Mouse (Mus musculus): ENCODE data around the gene 9130213A22Rik.
A peak's percentile ranks its signal among the peaks of the same experiment; 100 is the strongest.
"Not testable (repeated sequence)": the region's sequence is repeated elsewhere in the genome, so short reads cannot be mapped to it uniquely, and the experiment has no call there.

9130213A22Rik gene

DNA sequence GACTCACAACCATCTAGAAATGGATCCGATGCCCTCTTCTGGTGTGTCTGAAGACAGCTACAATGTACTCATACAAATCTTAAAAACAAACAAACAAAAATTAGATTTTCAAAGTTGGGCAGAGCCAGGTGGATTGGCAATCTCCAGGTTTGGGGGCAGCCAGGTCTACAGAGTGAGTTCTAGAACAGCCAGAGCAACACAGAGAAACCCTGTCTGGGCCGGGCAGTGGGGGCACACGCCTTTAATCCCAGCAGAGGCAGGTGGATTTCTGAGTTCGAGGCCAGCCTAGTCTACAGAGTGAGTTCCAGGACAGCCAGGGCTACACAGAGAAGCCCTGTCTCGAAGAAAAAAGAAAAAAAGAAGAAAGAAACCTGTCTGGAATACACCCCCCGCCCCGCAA, 28.5 kb downstream of the 9130213A22Rik start:
- DNase-seq (ENCODE audit: low spot score): not testable (repeated sequence)

DNA sequence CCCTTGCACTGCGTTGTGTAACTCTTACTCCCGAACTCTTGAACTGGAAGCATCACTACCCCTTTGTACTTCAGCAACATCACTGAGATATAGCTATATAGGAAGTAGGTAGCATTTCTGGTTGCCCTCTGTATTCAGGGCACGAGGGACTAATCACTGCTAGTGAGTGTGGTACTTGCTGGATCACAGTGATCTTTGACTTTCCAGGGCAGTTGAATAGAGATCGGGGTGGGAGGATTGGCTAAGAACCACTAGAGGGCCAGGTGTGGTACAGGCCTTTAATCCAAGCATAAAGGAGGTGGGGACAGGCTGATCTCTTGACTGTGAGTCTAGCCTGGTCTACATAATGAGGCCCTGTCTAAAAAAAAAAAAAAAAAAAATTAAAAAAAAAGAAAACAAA, 29.5 kb downstream of the 9130213A22Rik start:
- DNase-seq (ENCODE audit: low spot score): no peak

- peak; percentile 88 for DNase-seq (ENCODE audit: low spot score)
These were observed 30.0 kb downstream of the 9130213A22Rik start for GRCm38 (mm10) chr11:69092386-69092751.

DNA sequence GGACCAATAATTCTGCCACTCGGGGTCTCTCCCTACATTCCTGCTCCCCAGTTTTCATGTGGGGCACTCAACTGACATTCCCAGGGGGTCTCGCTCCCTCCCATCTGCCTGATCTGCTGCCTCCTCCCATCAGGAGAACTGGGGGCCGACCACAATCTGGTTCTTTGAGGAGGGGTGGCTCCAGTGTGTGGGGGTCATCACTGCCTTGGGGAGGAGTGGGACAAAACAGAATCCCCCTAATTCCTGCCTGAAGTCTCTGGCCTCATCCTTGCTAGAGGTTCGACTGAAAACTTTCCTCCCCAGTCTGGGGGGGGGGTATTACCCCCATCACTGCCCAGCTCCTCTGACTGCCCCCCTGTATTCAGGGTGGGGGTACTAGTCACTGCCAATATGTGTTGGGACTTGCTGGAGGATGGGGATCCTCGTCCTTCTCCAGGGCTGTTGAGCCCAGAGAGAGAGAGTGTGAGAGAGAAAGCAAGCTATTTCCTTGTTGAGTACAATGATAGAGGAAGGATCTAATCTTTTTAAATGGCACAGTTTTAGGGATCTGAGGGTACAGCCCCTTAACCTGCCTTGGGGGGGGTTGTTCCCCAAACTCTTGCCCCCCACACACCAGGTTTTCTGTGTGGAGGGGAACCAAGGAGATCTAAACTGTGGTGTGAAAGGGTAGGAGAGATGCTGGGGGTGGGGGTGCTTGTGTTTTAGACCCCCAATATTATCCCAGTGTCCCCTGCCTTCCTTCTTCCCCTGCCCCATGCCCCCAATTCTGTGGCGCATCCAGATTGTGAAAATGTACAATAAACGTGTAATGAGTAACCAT, 30.6 kb downstream of the 9130213A22Rik start:
- no peak for DNase-seq (ENCODE audit: low spot score)

DNA sequence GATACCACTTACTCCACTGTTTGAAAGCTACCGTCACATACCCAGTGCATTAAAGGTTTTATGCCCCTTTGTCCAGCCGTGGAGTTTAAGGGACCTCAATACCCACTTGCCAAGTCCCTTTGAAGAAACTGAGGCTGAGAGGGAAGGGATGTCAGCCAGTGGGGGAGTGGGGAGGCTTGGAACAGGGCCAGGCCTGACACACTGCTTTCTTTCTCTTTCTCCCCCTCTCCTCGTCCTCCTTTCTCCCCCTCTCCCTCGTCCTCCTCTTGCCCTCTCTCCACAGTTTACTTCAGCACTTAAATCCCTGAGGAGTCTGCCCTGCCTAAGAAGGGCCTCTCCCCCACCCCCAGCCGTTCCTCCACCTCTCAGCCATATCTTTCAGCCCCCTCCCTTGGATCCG, 32.0 kb downstream of the 9130213A22Rik start:
- no peak for DNase-seq (ENCODE audit: low spot score)

DNA sequence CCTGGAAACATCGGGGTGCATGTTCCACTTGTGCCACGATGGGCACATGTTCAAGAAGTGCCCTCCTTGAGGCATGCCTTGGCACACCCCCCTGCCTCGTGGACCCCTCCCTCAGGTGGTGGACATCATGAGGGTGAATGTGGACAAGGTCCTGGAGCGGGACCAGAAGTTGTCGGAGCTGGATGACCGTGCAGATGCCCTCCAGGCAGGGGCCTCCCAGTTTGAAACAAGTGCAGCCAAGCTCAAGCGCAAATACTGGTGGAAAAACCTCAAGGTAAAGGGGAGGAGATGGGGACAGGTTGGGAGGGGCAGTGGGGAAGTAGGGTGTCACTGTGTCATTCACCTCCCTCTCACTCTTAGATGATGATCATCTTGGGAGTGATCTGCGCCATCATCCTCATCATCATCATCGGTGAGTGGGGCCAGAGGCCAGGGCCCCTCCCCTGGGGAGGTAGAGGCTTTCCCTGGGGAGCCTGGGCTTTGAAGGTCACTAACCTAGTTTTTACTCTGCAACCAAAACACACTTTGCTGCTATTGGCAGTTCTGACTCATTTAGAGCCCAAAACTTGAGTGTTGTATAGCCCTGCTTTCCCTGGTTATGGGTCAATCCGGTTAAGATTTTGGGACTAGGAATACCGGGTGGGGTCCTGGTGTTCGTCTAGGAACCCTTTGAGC, 32.6 kb downstream of the 9130213A22Rik start:
- no peak for DNase-seq (ENCODE audit: low spot score)

DNA sequence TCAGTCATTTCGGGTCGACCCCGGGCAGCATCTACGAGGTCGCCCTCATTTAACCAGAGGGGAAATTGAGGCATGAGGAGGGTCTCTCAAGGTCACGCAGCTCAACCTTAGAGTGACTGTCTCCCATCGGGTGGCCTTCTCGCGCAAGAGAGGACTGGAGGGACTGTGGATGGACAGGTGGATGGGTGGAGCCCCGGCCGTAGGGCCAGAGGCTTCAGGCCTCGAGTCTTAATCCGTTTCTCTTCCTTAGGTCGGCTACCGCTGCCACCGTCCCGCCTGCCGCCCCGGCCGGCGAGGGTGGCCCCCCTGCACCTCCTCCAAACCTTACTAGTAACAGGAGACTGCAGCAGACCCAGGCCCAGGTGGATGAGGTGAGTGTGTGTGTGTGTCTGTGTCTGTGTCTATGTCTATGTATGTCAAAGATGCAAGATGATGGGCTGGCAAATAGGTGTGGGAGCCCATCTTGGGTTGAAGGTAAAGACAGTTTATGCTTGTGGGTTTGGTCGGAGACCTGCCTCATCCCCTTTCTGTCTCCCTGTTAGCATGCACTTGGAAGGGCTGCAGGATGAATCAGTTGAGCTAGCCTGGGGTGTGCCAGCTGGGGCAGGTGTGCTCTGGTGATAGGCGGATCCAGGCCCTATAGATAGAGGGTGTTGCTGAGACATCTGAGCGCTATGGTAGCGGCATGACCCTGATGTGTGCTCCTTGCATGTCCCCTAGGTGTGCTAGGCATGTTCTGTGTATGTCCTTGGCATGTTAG, 33.4 kb downstream of the 9130213A22Rik start:
- no peak for DNase-seq (ENCODE audit: low spot score)

GRCm38 (mm10) chr11:69088103-69088855, 34.1 kb downstream of the 9130213A22Rik start, which contains the start of gene Vamp2:
TSS of gene Vamp2 (plus strand) at chr11:69088490.
- peak; percentile 92 for DNase-seq (ENCODE audit: low spot score)

DNA sequence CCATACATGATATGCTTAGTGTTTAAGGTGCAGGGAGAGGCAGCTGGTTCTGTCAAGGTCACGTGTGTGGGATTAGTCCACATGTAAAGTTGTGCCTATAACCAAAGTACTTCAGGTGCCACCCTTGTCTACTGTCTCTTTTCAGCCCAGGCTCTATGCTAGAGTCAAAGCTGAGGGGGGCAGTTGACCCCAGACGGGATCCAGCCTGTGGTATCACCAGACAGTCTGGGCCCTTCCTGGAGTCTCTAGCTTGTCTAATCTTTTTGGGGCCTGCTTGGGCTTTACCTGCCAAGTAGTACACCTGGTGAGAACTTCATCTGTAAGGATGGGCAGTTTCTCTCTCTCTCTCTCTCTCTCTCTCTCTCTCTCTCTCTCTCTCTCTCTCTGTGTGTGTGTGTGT, 34.8 kb downstream of the 9130213A22Rik start:
- no peak for DNase-seq (ENCODE audit: low spot score)

- DNase-seq (ENCODE audit: low spot score): no peak
These were observed 35.3 kb downstream of the 9130213A22Rik start for GRCm38 (mm10) chr11:69087082-69087481.

GRCm38 (mm10) chr11:69086390-69086789, 36.0 kb downstream of the 9130213A22Rik start:
- DNase-seq (ENCODE audit: low spot score): no peak

- DNase-seq (ENCODE audit: low spot score): no peak
These were observed 36.8 kb downstream of the 9130213A22Rik start for GRCm38 (mm10) chr11:69085608-69086007.

- no peak for DNase-seq (ENCODE audit: low spot score)
These were observed 40.8 kb downstream of the 9130213A22Rik start for GRCm38 (mm10) chr11:69081613-69082012.

GRCm38 (mm10) chr11:69080855-69081222, 41.5 kb downstream of the 9130213A22Rik start:
- DNase-seq (ENCODE audit: low spot score): no peak

DNA sequence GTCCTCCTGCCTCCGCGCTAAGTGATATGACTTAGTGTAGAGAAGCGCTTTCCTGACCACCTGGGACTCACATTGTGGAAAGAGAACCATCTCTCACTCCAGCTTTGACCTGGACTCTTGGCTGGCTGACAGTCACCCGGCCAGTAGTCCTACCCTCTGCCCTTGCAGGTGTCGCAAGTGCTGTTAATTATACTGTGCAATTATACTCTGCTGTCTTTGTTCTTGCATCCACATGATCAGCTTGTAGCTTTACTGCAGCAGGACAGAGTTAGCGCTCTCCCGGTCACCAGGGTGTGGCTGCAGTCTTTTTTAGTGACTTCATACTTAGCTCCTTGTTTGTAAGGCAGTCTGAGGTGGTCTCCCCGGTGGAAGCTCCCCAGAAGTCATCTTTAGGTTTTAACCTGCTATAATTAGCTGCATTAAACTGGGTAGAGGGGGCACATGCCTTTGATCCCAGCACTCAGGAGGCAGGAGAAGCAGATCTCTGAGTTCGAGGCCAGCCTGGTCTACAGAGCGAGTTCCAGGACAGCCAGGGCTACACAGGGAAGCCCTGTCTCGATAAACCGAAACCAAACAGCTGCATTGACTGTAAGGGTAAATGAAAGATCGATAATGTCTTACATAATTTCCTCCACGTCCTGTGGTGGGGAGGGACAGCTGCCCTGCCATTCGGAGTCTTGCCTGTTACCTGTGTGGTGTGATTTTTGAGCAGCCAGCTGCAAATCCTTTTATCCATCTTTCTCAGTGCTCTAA, 42.1 kb downstream of the 9130213A22Rik start:
- no peak for DNase-seq (ENCODE audit: low spot score)

GRCm38 (mm10) chr11:69078805-69079438, 43.5 kb downstream of the 9130213A22Rik start:
- no peak for DNase-seq (ENCODE audit: low spot score)

DNA sequence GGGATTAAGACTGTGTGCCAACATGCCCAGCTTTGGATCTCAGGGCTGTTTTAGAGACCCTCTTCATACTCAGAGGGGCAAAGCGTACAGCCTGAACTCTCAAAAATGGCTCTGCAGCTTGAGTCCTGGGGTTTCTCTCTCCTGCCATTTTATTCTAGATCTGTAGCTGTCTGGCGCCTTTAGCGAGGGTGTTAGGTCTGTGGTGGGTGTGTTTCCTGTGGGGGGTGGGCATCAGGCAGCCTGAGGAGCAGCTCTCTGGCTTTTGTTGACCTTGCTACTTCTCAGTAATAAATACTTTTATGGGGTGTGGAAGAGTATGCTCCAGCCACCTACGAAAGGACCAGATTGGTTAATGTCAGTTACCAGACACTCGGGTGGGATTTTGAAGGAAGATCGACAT, 44.3 kb downstream of the 9130213A22Rik start:
- DNase-seq (ENCODE audit: low spot score): no peak

DNA sequence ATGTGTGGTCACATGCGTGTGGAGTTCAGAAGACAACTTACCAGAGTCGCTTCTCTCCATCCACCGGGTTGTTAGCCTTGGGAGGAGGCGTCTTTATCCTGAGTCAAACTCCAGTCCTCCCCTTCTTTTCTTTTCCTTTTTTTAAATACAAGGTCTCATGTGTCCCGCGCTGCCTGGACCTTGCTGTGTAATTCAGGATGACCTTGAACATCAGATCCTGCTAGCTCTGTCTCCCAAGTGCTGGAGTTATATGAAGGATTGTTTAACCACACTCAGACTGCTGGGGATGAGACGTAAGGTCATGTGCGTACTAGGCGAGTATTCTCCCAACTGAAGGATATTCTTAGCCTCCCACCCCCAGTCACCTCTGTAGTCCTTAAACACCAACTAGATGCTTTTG, 45.1 kb downstream of the 9130213A22Rik start:
- no peak for DNase-seq (ENCODE audit: low spot score)

GRCm38 (mm10) chr11:69076572-69076971, 45.8 kb downstream of the 9130213A22Rik start:
- no peak for DNase-seq (ENCODE audit: low spot score)

DNA sequence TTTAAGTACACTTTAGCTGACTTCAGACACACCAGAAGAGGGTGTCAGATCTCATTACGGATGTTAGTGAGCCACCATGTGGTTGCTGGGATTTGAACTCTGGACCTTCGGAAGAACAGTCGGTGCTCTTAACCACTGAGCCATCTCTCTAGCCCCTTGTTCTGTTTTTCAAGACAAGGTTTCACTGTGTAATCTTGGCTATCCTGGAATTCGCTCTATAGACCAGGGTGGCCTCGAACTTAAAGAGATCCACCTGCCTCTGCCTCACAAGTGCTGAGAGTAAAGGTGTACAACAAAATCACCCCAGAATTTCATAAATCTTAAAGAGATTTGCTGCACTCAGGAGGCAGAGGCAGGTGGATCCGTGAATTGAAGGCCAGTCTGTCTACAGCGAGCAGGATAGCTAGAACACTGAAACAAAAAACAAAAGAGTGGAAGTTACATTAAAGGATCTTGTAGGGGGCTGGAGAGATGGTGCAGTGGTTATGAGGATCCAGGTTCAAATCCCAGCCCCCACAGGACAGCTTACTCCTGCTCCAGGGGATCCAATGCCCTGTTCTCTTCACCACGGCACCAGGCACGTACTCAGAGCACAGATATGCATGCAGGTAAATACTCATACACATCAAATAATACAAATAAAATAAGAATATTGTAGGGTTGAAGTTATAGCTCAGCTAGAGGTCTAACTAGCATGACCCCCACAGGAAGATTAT, 46.5 kb downstream of the 9130213A22Rik start:
- no peak for DNase-seq (ENCODE audit: low spot score)

Data from urinary bladder, postnatal 25 days (tissue).